Mouse (Mus musculus) urinary bladder, postnatal 25 days (tissue): ENCODE results near the gene Zfp78.
A peak's percentile ranks its signal among the peaks of the same experiment; 100 is the strongest.
"Not testable (repeated sequence)": the region's sequence is repeated elsewhere in the genome, so short reads cannot be mapped to it uniquely, and the experiment has no call there.

Experiments used
- DNase-seq: peaks from one replicate; pipeline ENCODE4 v3.0.0; 2022; ENCODE audit warnings: low spot score

Zfp78 gene

DNA sequence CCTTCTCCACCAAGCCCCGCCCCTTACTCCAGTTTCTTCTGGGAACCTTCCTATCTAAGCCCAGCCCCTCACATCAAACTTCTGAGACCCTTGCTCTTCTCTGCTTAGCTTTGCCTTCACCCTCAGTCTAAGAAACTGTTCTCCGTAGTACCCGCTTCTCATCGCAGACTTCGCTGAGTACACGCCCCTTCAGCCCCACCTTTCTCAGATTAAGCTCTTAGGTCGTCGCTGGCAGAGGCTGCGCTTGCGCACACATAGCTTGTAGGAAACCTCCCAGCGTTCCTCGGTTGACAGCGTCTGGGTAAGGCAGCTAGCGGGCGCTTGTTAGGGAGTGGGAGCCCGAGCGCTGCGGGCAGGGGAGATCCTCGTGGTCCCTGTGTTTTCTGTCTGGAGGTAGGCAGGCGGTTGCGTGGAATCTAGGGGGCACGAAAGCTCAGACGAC is at the start of gene Zfp78:
TSS of gene Zfp78 (plus strand) at position 234 of the 442 bp plus-strand sequence.
- DNase-seq = no peak

DNA sequence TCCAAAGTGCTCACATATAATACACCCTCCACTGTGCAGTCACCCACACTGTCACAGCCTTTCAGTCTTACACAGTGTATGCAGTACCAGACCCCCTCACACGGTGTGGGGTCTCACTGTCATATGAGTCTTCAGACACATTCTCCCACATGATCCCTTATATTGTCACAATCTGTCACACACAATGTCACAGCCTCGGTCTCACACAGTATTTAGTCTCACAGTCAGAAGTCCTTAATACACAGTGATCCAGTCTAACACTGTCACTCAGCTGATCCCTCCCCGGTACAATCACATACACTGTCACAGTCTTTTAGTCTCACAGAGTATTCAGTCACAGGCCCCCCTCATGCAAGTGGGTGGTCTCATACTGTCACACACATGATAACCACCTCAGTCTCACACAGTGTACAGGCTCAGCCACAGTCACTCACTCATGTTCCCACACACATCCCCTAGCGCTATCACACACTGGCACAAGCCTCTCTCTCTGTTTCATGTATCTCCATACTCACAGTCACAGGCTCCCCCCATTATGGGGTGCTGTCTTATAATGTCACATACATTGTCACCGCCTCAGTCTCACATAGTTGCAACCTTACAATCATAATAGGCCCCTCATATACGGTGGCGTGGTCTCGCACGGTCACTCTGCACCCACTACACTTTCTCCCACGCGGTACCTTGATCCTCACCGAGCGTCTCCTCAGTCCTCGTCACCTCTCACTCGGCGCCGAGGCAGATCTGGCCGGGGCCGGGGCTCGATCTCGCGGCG is 32.4 kb upstream of the Zfp78 start:
- no peak for DNase-seq

DNA sequence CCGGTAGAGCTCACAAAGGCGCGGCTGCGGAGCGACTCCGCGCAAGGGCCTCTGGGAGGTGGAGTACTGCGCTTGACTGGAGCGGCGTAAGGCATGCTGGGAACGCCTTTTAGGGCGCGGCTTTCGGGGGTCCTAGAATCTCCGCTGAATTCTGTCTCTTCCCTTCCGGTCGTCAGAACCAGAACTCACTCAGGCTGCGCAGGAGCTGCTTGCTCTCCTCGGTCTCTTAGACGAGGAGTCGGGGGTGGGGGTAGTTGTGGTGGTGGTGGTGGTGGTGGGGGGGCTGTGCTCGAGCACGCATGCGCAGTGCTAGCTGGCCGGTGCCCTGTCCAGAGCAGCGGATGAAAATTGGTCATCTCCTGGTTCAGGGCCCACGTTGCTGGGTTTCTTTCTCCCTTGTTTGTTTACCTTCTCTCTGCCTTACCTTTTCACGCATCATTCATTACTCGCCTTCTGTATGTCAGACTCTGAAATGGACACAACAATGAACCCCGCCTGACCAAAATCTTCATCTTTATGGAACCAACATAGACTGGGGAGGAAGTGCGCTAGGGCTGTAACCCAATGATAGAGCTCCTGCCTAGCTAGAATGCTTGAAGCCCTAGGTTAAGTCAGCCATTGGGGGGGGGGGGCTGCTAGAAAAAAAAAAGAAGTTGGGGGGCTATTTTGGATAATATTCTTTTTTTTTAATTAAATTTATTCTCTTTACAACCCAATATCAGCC is 31.7 kb upstream of the Zfp78 start, which contains the start of gene Zfp583:
TSS of gene Zfp583 (minus strand) at position 53 of the 724 bp plus-strand sequence.
- DNase-seq = peak; percentile 62

DNA sequence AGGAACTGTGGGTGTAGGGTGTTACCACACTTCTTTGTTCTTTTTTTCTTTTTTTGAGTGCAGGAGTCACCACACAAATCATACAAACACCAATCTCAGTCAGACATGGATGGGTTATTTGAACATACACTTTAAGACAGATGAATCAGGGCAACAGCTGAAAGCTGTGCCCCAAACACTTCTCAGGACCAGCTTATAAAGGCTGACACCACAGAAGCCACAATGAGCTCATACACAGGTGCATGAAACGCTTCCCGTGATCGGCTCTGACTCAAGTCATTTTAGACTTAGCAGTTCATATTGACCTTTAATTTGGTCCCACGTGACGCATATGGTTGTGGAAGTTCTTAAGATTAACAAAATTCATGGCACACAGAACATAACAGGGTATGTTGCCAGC is 23.2 kb upstream of the Zfp78 start:
- DNase-seq = no peak

DNA sequence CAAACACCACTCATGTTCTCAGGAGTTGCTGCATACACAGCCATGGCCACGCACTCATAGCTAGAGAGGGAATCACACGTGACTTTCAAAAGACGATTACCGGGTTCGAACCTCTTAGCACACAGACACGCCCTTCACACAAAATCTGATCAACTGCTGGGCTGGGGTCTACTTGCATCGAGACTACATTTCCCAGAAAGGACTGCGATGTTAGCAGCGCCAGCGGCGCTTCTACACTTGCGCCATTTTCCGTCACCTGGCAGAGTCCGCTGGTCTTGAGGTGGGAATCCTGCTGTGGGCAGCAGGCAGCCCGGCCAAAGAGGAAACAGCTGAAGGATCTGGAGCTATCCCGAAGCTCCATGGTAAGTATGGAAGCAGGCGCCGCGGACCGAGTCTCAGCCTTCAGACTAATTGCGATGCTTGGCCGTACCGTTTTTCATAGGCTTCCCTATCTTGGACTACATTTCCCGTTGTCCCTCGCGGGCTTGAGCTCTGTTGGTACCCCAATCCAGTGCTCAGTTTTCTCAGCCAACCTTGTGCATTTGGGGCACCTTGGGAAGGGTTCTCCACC is 19.5 kb upstream of the Zfp78 start, which contains the start of gene Gm3854:
TSS of gene Gm3854 (plus strand) at position 259 of the 571 bp plus-strand sequence.
- peak; percentile 22 for DNase-seq

DNA sequence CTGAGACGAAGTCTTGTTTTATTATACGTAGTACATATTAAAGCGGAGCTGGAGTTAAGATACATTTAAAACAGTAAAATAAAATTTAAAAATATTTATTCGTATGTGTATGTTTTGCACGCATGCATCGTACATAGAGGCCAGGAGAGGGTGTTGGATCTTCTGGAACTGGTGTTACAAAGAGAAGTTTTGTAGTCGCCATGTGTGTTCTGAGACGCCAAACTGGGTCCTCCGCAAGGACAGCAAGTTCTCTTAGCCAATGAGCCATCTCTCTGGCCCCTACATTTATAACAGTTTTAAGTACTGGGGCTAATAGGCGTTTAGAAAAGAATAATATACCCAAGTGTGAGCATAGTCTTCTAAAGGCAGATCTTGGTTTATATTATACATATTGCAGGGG is 19.0 kb upstream of the Zfp78 start:
- DNase-seq = no peak

DNA sequence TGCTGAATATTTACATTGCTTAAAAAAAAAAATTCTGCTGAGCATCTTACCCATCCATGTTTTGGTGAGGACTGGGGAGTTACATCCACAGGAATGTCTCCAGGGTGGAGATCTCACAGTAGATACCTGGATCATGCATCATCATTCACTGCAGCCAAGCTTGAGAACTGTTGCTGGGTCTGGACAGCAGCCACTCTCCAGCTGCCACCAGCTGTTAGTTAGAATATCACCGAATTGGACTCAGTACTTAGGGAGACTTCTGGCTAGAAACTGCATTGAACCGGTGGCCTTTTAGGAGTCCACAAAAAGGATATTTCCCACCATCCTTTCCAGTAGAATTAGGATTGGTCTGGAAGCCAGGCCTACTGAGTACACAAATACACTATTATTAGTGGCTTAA is 5.0 kb upstream of the Zfp78 start:
- DNase-seq = no peak

DNA sequence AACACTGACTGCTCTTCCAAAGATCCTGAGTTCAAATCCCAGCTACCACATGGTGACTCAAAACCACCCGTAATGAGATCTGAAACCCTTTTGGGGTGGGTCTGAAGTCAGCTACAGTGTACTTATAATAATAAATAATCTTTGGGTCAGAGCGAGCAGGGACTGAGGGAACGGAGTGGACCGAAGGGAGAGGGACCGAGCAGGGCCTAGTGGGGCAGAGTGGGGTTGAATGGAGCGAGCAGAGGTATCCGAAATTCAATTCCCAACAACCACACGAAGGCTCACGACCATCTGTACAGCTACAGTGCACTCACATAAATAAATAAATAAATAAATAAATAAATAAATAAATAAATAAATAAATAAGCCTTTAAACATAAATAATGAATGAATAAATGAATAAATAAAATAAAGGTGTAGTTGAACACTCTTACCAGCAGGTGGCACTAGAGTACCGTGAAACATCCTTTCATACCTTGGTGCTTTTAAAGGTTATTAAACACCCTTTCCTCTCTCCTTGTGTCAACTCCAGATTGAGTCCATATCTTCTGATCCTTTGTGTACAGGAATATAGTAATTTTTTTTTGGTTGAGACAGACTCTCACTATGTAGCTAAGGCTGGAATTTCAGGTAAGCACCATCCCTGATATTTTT is 4.0 kb upstream of the Zfp78 start:
- DNase-seq = peak; percentile 12

DNA sequence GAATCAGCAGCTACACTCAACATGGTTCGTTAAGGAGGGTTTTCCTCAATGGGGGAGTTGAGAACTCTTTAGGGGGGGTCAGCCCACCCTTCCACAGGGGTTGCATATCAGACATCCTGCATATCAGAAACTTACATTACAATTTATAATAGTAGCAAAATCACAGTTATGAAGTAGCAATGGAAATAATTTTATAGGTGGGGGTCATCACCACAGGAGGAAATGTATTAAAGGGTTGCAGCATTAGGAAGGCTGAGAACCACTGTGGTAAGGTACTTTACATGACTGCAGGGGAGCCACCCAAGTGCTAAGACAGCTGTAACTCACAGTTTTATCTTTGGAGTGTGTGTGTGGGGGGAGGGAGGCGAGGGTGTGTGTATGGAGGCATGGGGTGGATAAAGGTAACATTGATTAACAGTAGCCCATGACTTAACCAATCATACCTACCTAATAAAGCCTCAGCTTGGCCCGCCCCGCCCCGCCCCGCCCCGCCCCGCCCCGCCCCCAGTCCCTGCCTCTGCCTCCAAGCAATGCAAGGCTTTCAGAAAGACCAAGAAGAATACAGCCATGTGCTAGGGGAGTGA is 2.5 kb upstream of the Zfp78 start:
- DNase-seq = no peak

DNA sequence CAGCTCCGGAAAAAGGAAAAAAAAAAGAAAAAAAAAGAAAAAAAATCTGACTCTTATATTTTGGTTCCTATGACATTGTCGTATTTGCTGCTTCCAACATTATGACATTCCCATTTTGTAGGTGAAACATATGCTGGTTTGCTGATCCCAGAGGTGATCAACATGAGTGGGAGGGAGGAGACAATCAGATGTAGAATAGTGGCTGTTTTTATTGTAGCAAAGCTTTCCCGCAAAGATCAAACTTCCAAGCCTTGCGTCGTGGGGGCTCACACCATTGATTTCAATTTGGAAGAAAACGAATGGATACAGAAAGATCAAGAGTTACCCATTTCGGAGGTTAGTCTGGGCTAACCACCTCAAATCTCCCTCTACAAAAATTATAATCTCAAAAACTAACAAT is 1.3 kb upstream of the Zfp78 start:
- no peak for DNase-seq

DNA sequence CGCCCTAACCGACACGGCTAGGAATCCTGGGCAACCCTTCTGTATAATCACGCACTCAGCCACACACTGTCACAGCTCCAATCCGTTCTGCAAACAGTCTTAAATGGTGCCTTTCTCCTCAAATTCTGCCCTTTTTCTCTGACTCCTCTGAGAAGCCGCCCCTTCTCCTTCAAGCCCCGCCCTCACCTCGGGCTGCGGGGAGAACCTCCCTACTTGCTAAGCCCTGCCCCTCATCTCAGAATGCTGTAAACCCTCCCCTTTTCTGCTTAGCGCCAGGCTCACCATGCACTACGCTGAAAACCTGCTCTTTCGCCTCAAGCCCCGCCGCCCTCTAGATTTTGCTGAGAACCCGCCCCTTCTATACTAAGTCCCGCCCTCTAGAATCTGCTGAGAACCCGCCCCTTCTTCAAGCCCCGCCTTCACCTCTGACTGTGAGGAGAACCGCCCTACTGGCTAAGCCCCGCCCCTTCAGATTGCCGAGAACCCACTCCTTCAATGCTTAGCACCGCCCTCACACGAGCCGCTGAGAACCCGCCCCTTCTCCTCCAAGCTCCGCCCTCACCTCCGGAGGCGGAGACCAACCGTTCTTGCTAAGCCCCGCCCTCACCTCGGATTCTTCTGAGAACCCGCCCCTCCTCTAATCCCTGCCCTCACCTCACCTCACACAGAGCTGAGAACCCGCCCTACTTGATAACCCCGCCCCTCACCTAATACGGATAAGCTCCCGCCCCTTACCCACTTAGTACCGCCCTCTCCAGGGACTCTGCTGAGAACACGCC is 623 bp upstream of the Zfp78 start:
- peak; percentile 96 for DNase-seq

DNA sequence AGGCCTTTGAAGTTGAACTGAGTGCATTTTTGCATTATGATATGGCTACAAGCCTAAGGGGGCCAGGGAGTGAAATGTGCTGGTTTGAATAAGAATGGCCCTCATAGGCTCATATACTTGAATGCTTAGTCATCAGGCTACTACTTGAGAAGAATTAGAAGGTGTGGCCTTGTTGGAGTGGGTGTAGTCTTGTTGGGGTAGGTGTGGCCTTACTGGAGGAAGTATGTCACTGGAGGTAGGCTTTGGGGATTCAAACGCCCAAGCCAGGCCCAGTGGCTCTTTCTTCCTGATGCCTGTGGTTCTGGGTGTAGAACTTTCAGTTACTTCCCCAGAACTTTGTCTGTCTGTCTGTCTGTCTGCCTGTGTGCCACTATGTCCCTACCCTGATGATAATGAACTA is 1.7 kb downstream of the Zfp78 start:
- no peak for DNase-seq

DNA sequence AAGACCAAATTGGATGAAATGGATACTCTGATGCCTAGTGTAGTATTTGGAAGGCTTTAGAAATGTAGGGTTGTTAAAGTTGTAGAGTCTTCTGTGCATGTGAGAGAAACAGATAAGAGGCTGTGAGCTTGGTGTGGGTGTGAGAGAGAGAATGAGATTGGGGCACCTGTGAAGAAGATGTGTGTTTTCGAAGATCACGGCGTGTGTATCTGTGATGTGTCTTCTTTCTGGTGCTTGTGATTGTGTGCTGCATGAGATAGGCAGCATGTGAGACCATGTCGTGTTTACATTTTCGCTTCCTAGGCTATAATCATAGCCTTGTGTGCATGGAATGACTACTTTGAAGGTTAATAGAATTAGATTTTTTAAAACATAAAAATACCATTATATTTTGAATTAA is 4.1 kb downstream of the Zfp78 start:
- DNase-seq = no peak

DNA sequence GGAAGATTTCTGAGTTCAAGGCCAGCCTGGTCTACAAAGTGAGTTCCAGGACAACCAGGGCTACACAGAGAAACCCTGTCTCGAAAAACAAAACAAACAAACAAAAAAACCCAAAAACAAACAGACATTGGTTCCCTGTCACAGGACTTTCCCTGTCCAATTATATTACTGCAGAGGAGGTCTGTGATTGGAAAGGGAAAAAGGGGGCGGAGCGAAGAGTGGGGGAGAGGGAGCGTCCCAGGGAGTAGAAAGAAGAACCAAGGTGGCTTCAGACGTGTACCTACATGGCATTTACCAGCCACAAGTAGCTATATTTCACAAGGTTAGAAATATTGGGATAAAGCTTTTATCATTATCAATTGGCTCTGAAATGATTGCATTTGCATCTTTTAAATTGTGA is 5.1 kb downstream of the Zfp78 start:
- not testable (repeated sequence) for DNase-seq

DNA sequence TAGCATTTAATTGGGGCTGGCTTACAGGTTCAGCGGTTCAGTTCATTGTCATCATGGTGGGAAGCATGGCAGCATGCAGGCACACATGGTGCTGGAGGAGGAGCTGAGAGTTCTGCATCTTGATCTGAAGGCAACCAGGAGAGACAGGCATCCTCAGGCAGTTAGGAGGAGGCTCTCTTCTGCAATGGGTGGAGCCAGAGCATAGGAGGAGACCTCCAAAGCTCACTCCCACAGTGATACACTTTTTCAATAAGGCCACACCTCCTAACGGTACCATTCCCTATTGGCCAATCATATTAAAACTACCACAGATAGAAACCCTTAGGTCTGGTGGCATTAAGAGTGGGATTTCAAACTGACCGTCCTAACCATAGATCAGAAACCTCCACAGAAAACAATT is 6.4 kb downstream of the Zfp78 start:
- no peak for DNase-seq

DNA sequence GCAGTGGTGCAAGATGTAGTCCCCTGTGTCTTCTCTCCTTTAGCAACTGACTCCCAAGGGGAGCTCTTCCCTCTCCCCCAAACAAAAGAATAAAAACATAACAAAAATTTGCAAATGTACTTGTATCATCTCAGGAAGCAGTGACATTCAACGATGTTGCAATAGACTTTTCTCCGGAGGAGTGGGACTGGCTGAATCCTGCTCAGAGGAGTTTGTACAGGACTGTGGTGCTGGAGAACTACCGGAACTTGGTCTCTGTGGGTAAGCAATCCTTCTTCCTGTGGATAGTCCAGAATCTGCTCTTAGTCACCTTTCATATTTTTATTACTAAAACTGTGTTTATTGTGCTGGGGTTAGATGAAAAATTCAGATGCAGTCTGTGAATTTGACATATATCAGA is 9.9 kb downstream of the Zfp78 start:
- DNase-seq = no peak

DNA sequence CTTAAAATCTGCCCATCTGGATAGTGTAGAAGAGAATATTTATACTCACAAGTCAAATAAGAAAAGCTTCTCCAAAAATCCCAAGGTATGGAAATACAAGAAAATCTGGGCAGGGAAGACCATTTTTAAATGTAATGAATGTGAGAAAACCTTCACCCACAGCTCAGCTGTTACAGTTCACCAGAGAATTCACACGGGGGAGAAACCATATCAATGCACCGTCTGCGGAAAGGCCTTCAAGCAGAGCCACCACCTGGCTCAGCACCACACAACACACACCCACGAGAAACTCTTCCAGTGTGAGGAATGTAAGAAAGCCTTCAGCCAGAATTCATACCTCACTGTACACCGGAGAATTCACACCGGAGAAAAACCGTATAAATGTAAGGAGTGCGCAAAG is 15.4 kb downstream of the Zfp78 start:
- DNase-seq = no peak

DNA sequence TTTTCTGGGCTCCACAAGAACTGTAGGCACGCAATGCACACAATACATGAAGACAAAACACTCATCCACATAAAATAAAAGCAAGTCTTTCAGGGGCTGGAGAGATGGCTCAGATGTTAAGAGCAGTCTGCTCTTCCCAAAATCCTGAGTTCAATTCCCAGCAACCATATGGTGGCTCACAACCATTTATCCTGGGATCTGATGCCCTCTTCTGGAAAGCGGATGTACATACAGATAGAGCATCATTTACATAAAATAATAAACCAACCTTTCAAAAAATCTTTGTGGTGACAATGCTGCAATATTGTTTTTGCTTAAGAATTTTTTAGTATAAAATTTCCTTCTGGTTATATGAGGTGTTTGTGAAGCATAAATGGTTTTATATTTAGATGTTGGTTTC is 18.4 kb downstream of the Zfp78 start:
- no peak for DNase-seq

DNA sequence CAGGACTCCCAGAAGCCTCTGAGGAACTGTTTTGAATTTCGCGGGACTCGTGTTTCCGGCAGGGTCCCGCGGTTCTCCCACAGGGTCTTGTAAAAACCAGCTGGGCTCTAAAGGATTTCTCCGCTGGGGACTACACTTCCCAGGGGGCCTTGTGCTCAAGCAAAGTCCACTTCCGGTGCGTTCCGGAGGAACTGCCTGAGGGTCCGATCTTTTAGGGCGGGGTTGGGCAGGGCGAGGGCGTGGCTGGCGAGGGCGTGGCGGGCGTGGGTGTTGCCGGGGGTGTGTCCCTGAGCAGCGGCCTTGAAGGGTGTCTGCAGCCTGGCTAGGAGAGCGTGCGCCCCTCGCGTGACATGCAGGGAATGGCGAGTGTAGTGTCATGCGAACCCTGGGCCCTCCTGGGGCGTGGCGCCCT is 20.0 kb downstream of the Zfp78 start, which contains the start of gene Zfp28:
TSS of gene Zfp28 (plus strand) at position 252 of the 412 bp plus-strand sequence.
- DNase-seq = peak; percentile 85

DNA sequence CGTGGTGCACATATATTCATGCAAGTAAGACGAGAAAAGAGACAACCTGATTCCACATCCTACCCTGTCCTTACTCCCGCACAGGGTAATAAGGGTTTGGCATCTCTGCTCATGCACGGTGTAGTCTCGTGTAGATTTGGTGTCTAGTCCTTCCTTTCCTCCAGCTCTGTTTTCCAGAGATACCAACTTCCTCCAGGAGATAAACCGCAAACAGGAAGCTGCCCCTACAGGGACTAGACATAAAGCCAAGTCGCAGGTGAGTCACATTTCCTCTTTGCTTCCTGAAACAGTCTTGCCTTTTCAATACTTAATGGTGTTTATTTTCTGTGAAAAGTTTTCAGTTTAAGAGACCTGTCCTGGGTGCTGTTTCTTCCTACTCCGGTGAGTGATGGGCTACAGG is 20.9 kb downstream of the Zfp78 start:
- DNase-seq = no peak

DNA sequence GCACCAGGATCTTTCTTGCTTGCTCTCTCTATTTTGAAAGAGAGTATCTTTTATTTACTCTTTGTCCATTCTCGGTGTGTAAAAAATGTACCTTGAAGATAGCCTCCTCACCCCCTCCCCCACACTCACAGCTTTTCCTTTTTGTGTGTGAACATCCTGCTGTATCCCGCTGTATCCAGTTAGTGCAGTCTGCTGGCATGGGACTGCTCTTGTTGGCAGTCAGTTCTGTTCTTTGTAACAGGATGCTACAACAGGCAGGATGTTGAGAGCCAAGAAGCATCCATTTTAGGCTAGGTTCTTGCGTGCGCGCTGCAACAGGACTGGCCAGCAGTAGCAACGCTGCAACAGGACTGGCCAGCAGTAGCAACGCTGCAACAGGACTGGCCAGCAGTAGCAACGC is 23.9 kb downstream of the Zfp78 start:
- no peak for DNase-seq
